Mouse (Mus musculus): Measurements from ENCODE around the gene Actn3. TPM values are rescaled to one million over a fixed set of nuclear protein-coding genes. Genes with fewer than 3 reads are reported as not detected.

Actn3 gene
- polyA plus RNA-seq, 1 experiment: 0.56 TPM

DNA sequence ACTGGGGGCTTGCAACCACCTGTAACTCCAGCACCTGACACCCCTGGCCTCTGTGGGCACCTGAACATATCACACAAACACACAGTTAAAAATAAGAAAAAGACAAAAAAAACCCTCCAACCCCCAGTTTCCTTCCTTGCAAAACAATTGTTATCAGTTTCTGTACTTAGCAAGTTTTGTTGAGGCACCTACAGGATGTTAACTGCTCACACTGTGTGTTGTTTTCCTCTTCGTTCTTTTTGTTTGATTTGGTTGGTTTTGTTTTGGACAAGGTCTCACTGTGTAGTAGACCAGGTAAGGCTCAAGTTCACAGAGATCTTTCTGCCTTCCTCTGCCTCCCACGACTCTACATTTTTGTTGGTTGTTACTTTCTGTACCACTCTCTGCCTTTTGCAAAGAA is 35.1 kb downstream of the Actn3 start:
- TF ChIP-seq CTCF (IDR thresholded peaks at IDR 0.05; ENCODE audit: low read depth, low read length) (no peak), POLR2A (IDR thresholded peaks at IDR 0.05; ENCODE audit: borderline replicate concordance, low read depth, low read length) (no peak)
- H3K4me1 ChIP-seq (ENCODE audit: control insufficient read depth, insufficient read depth, low read length): peaks cover 10% of the 10 kb centered on the region
- no peak overlapping the region for H3K27ac ChIP-seq (ENCODE audit: insufficient read depth, low read depth, low read length)
- H3K4me3 ChIP-seq (ENCODE audit: insufficient read depth, low read length): no peak overlapping the region

DNA sequence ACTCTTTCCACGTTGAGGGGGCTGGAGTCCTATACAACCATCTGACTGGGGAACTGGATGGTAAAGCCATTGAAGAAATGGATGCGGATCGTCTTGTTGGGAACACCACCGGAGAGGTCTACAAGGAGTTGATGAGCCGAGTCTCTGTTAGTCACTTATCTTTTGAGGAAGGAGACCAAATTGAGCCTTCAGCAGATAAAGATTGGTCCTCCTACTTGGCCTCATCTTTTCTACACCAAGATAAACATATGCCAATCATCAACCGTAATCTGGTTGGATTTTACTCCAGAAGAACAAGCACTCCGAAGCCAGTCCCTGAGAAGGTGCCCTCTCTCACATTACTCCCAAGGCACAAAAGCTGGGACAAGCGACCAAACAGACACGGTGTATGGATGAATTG is 36.9 kb downstream of the Actn3 start:
- Histone ChIP-seq H3K27ac (ENCODE audit: insufficient read depth, low read depth, low read length) (no peak overlapping the region), H3K4me3 (ENCODE audit: insufficient read depth, low read length) (no peak overlapping the region), H3K4me1 (ENCODE audit: control insufficient read depth, insufficient read depth, low read length) (peaks cover 15% of the 10 kb centered on the region)
- no peak for TF ChIP-seq CTCF (IDR thresholded peaks at IDR 0.05; ENCODE audit: low read depth, low read length)
- no peak for TF ChIP-seq POLR2A (IDR thresholded peaks at IDR 0.05; ENCODE audit: borderline replicate concordance, low read depth, low read length)

DNA sequence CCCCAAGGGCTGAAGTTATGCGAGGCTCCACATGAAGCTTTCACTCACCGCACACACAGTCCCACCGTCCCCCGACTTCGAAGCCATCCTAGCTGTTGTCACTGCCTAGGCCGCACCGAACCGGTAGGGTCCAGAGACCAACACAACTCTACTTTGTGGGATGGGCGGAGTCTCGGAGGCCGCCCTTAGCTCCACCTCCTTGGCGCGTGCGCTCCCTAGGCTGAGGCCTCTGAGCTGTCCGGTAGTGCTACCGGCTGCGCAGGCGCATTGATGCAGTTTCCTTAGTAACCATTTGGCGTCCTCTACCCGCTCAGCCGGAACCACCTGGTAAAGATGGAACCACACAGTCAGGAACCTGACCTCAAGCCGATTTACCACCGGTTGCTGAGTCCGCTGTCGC is 38.6 kb downstream of the Actn3 start, which contains the start of the genes Ccs and Ccdc87:
TSS of gene Ccs (minus strand) at position 184 of the 400 bp plus-strand sequence.
TSS of gene Ccdc87 (plus strand) at position 218 of the 400 bp plus-strand sequence.
- TF ChIP-seq POLR2A (IDR thresholded peaks at IDR 0.05; ENCODE audit: borderline replicate concordance, low read depth, low read length) (no peak), CTCF (IDR thresholded peaks at IDR 0.05; ENCODE audit: low read depth, low read length) (no peak)
- no peak within 1 kb of the TSS for H3K27ac ChIP-seq (ENCODE audit: insufficient read depth, low read depth, low read length)
- H3K4me1 ChIP-seq (ENCODE audit: control insufficient read depth, insufficient read depth, low read length): peaks cover 15% of the 10 kb centered on the region
- H3K4me3 ChIP-seq (ENCODE audit: insufficient read depth, low read length): peak within 1 kb of the TSS; percentile 67

DNA sequence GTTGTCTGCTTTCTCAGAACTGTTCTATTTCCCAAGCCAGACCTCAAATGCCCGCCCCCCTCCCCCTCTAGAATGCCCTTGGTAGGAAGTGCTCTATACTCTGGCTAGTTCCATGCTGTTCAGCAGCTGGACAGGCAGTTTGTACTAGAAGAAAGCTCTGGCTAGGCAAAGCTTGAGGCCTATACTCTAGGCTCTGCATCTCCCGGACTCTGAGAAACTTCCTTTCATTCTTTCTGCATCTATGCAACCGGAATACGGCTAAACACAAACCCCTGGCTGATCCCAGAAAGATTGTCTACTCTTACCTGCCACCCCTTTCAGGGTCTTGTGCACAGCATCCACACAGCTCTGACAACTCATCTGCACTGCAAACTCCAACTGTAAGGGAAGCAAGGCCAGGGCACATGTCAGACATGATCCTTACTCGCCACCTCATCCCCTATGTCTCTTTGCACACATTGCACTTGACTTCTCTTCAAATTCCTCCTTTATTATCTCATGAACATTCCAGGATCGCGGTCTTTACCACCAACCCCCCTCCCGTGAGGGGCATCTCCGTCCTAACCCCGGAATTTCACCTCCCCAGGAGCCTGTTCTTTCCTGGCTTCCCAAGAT is 39.1 kb downstream of the Actn3 start:
- H3K4me3 ChIP-seq (ENCODE audit: insufficient read depth, low read length): peak overlapping the region; percentile 67
- H3K4me1 ChIP-seq (ENCODE audit: control insufficient read depth, insufficient read depth, low read length): peaks cover 15% of the 10 kb centered on the region
- no peak overlapping the region for H3K27ac ChIP-seq (ENCODE audit: insufficient read depth, low read depth, low read length)
- no peak for TF ChIP-seq CTCF (IDR thresholded peaks at IDR 0.05; ENCODE audit: low read depth, low read length)
- no peak for TF ChIP-seq POLR2A (IDR thresholded peaks at IDR 0.05; ENCODE audit: borderline replicate concordance, low read depth, low read length)

DNA sequence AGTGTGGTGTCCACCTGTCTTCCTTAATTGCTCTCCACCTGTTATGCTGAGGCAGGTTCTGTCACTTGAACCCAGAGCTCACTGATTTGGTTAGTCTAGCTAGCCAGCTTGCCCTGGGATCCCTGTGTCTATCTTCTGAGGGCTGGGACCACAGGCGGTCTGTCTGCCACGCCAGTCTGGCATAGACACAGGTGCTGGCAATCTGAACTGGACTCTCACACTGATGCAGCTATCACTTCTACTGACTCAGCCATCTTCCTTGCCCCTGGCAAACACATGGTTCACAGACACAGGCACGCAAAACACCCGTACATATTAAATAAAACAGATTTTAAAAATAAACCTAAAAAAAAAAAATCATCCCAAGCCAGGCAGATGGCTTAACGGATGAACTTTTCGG is 40.7 kb downstream of the Actn3 start:
- no peak overlapping the region for H3K27ac ChIP-seq (ENCODE audit: insufficient read depth, low read depth, low read length)
- no peak overlapping the region for H3K4me3 ChIP-seq (ENCODE audit: insufficient read depth, low read length)
- peaks cover 15% of the 10 kb centered on the region for H3K4me1 ChIP-seq (ENCODE audit: control insufficient read depth, insufficient read depth, low read length)
- no peak for TF ChIP-seq CTCF (IDR thresholded peaks at IDR 0.05; ENCODE audit: low read depth, low read length)
- no peak for TF ChIP-seq POLR2A (IDR thresholded peaks at IDR 0.05; ENCODE audit: borderline replicate concordance, low read depth, low read length)

DNA sequence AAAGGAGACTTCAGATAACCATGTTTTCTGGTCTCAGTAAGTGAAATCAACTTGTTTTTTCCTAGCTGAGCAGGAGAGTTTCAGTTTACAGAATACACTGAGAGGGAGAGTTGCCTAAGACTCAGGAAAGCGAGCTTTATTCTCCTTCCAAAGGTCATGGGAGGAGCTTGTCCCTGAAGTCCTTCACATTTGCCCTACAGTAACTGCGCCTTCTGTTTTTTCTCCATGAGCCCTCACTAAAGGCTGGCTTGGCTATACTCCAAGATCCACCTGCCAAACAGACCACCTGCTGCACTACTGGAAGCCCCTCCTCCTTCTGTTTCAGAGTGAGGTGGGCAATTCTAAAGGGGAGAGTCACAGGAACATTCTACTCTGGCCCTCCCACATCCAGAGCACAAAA is 41.6 kb downstream of the Actn3 start:
- H3K4me3 ChIP-seq (ENCODE audit: insufficient read depth, low read length): no peak overlapping the region
- H3K27ac ChIP-seq (ENCODE audit: insufficient read depth, low read depth, low read length): no peak overlapping the region
- peaks cover 15% of the 10 kb centered on the region for H3K4me1 ChIP-seq (ENCODE audit: control insufficient read depth, insufficient read depth, low read length)
- TF ChIP-seq POLR2A (IDR thresholded peaks at IDR 0.05; ENCODE audit: borderline replicate concordance, low read depth, low read length) (no peak), CTCF (IDR thresholded peaks at IDR 0.05; ENCODE audit: low read depth, low read length) (no peak)

DNA sequence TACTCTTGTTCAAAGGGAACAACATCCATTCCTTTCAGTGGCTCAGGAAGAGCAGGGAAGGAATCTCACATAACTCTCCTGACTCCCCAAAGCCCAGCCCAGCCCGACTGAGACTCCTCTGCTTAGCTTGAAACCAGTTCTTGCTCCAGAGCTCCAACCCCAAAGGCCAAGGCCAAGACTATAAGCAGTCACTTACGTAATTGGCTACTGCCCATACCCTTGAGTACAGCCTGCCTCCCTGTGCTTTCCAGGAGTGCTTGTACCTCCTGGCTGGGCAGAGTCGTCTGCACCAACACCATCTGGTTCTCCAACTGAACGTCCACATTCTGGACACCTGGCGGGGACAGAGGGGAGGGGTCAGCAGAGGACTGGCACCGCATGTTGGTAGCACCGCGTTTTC is 43.7 kb downstream of the Actn3 start:
- H3K27ac ChIP-seq (ENCODE audit: insufficient read depth, low read depth, low read length): no peak overlapping the region
- no peak for TF ChIP-seq POLR2A (IDR thresholded peaks at IDR 0.05; ENCODE audit: borderline replicate concordance, low read depth, low read length)
- no peak for TF ChIP-seq CTCF (IDR thresholded peaks at IDR 0.05; ENCODE audit: low read depth, low read length)

DNA sequence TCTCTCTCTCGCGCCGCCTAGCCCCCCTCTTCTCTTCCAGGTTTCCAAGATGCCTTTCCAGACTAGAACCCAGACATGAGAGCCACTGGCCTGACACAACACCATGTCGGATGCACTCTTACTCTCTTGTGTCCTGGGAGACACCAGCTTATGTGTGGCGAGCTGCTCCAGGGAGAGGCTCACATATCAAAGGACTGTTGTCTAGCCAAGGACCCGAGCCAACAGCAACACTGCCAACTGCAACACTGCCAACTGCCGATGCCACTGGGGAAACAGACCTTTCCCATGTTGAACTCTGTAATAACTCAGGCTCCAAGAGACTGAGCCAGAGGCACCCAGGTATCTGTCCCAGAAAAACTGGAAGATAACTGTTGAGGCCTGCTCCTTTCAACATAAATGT is 48.6 kb downstream of the Actn3 start:
- Histone ChIP-seq H3K27ac (ENCODE audit: insufficient read depth, low read depth, low read length) (no peak overlapping the region), H3K4me1 (ENCODE audit: control insufficient read depth, insufficient read depth, low read length) (no peaks in the 10 kb centered on the region), H3K4me3 (ENCODE audit: insufficient read depth, low read length) (no peak overlapping the region)
- no peak for TF ChIP-seq CTCF (IDR thresholded peaks at IDR 0.05; ENCODE audit: low read depth, low read length)
- no peak for TF ChIP-seq POLR2A (IDR thresholded peaks at IDR 0.05; ENCODE audit: borderline replicate concordance, low read depth, low read length)

More for the DNA sequence above, 43.7 kb downstream of the Actn3 start:
- peaks cover 12% of the 10 kb centered on the region for H3K4me1 ChIP-seq (ENCODE audit: control insufficient read depth, insufficient read depth, low read length)
- no peak overlapping the region for H3K4me3 ChIP-seq (ENCODE audit: insufficient read depth, low read length)

DNA sequence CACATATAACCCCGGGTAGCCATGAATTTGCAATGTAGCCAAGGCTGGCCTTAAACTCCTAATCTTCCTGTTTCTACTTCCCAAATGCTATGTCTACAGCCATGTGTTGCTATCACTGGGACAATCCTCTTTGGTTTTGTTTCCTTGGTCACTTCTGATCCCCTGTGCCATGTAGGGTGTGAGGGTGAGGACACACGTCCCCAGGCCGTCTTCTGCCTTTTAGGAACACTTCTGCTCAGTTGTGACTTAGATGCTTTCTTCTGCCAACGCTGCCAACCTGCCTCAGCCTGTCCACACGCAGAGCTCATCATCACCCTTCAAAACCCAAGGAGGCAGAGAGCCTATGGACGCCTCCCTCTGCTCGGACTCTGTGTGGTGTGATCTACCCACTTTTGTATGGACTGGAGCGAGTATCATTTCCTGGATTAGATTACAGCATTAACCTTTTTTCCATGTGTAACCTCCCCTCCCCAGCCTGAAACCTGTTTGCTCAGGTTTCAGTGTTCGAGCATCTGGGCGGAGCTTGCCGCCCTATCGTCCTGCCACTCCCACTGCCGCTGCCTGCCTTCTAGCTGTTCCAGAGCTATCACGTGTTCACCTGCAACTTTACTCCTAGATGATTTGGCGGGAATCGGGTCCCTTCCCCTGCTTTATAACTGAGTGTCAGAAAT is 49.1 kb downstream of the Actn3 start:
- Histone ChIP-seq H3K27ac (ENCODE audit: insufficient read depth, low read depth, low read length) (no peak overlapping the region), H3K4me3 (ENCODE audit: insufficient read depth, low read length) (no peak overlapping the region), H3K4me1 (ENCODE audit: control insufficient read depth, insufficient read depth, low read length) (no peaks in the 10 kb centered on the region)
- TF ChIP-seq POLR2A (IDR thresholded peaks at IDR 0.05; ENCODE audit: borderline replicate concordance, low read depth, low read length): no peak
- TF ChIP-seq CTCF (IDR thresholded peaks at IDR 0.05; ENCODE audit: low read depth, low read length): no peak

DNA sequence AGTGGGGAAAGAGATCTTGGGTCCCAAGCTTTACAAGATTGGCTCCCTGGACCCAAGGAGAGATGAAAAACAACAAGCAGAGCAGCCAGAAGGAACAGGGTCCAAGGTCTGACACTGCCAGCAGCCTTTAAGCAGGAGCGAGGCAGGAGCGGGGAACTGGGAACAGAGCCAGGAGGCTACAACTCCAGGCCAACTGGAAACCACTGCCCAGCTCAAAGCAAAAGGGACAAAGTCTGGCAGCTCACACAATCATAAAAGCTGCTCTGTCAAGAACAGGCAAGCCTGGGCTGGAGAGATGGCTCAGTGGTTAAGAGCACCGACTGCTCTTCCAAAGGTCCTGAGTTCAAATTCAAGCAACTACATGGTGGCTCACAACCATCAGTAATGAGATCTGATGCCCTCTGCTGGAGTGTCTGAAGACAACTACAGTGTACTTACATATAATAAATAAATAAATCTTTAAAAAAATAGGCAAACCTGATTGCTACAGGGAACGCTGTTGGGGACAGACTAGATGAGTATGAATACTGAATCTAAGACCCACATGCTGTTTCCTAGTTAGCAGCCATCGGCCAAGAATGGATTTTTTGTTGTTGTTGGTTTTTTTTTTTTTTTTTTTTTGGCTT is 56.9 kb downstream of the Actn3 start:
- H3K4me1 ChIP-seq (ENCODE audit: control insufficient read depth, insufficient read depth, low read length): no peaks in the 10 kb centered on the region
- no peak overlapping the region for H3K4me3 ChIP-seq (ENCODE audit: insufficient read depth, low read length)
- no peak overlapping the region for H3K27ac ChIP-seq (ENCODE audit: insufficient read depth, low read depth, low read length)
- TF ChIP-seq CTCF (IDR thresholded peaks at IDR 0.05; ENCODE audit: low read depth, low read length) (no peak), POLR2A (IDR thresholded peaks at IDR 0.05; ENCODE audit: borderline replicate concordance, low read depth, low read length) (no peak)

Data from bone marrow macrophage, adult 2 months (primary cell).